Mouse (Mus musculus): Measurements from ENCODE around the gene Acoxl.

DNA sequence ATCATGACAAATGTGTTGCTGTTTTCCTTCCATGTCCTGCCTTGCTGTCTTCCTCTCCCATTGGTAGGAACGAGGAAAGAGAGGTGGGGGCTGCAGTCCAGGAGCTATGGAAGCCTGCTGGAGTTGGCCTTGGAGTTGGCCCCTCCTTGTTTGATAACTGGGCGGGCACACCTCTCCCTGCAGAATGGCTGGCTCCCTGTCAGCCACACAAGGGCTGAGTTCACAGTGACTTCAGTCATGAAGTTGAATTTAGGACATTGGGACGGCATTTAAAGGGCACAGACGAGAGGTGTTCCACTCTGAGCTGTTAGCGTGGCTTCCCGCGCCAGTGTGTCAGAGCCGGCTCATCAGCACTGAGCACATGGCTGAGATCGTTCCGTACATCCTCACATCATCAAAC is 66.2 kb downstream of the Acoxl start:
- TF ChIP-seq TAL1 (IDR thresholded peaks at IDR 0.05; ENCODE audit: low read length) (no peak), GATA1 (IDR thresholded peaks at IDR 0.05; ENCODE audit: low read length) (no peak)

Measured in erythroblast, embryonic 14.5 days (primary cell).